Mouse (Mus musculus) CH12.LX (cell line): ENCODE data around the gene Pln. TPM values are rescaled to one million over a fixed set of nuclear protein-coding genes. Genes with fewer than 3 reads are reported as not detected.

Experiments
- DNase-seq: peaks from one replicate; pipeline ENCODE4 v3.0.0-alpha.2; 2013; ENCODE audit errors: extremely low read depth
- H3K27ac ChIP-seq: 2 replicates; pipeline ENCODE4 v1.5.1; 2012; ENCODE audit warnings: low read depth, mild to moderate bottlenecking, control low read depth, moderate library complexity; ENCODE audit not compliant: insufficient read depth
- H3K27me3 ChIP-seq: replicated peaks from 2 replicates; pipeline ENCODE3; 2012; ENCODE audit warnings: inconsistent platforms
- H3K36me3 ChIP-seq, 2 experiments: replicated peaks in 1 of 2; 2 replicates each; pipeline versions ENCODE3 to v1.6.1; 2012; ENCODE audit warnings: inconsistent platforms in 1 of 2, low read length in 1 of 2, mild to moderate bottlenecking in 1 of 2, mixed read lengths in 1 of 2, moderate library complexity in 1 of 2; ENCODE audit not compliant: control insufficient read depth in 1 of 2, insufficient read depth in 1 of 2
- H3K4me1 ChIP-seq, 2 experiments: 2 replicates each; pipeline ENCODE4 v1.6.1; 2012; ENCODE audit warnings: inconsistent platforms in 1 of 2, moderate library complexity in 1 of 2; ENCODE audit not compliant: insufficient read depth in 2 of 2, control insufficient read depth in 1 of 2
- H3K4me2 ChIP-seq: 2 replicates; pipeline ENCODE4 v1.6.1; 2012; ENCODE audit warnings: low read depth, mild to moderate bottlenecking, control low read depth; ENCODE audit not compliant: poor library complexity, insufficient read depth, severe bottlenecking
- H3K4me3 ChIP-seq, 3 experiments: fragments of 150-350 bp in 1 of 3; sonication (generic) in 1 of 3; replicated peaks in 1 of 3; 2 replicates each; pipeline versions ENCODE3 to v1.5.1; 2011 to 2012; ENCODE audit warnings: low read depth in 2 of 3, low read length in 2 of 3, mild to moderate bottlenecking in 2 of 3, moderate library complexity in 2 of 3, control low read depth in 1 of 3, improper control_type of control experiment in 1 of 3, inconsistent platforms in 1 of 3, mixed read lengths in 1 of 3; ENCODE audit not compliant: poor library complexity in 1 of 3
- H3K79me2 ChIP-seq: replicated peaks from 2 replicates; pipeline ENCODE4 v1.6.1; 2012; ENCODE audit warnings: mild to moderate bottlenecking, moderate library complexity; ENCODE audit not compliant: control insufficient read depth, poor library complexity, insufficient read depth, severe bottlenecking; ENCODE audit errors: extremely low read depth
- H3K9ac ChIP-seq: 2 replicates; pipeline ENCODE4 v1.6.1; 2012; ENCODE audit warnings: low read depth, mild to moderate bottlenecking, control low read depth, moderate library complexity; ENCODE audit not compliant: insufficient read depth
- H3K9me3 ChIP-seq: replicated peaks from 2 replicates; pipeline ENCODE3; 2012; ENCODE audit warnings: low read length, inconsistent platforms, mixed read lengths
- BHLHE40 ChIP-seq: IDR thresholded peaks from 2 replicates; pipeline ENCODE4 v1.6.1; 2011; ENCODE audit warnings: mild to moderate bottlenecking, low read depth, low read length, improper control_type of control experiment
- CHD2 ChIP-seq: IDR thresholded peaks from 2 replicates; pipeline ENCODE4 v1.6.1; 2011; ENCODE audit warnings: low read length, improper control_type of control experiment
- CTCF ChIP-seq, 2 experiments: IDR thresholded peaks in 1 of 2; conservative IDR thresholded peaks in 1 of 2; 2 replicates each; pipeline ENCODE4 v1.5.1; 2011 to 2012; ENCODE audit warnings: low read depth in 2 of 2, low read length in 2 of 2, improper control_type of control experiment in 1 of 2, inconsistent platforms in 1 of 2, mild to moderate bottlenecking in 1 of 2, moderate library complexity in 1 of 2
- E2F4 ChIP-seq: IDR thresholded peaks from 2 replicates; pipeline ENCODE4 v1.6.1; 2011; ENCODE audit warnings: low read depth, low read length, improper control_type of control experiment; ENCODE audit not compliant: insufficient replicate concordance
- ELF1 ChIP-seq: IDR thresholded peaks from 2 replicates; pipeline ENCODE4 v1.6.1; 2014; ENCODE audit warnings: low read depth, mild to moderate bottlenecking, inconsistent platforms, low read length, improper control_type of control experiment
- EP300 ChIP-seq: IDR thresholded peaks from 2 replicates; pipeline ENCODE4 v1.6.1; 2011; ENCODE audit warnings: low read length, improper control_type of control experiment
- ETS1 ChIP-seq: conservative IDR thresholded peaks from 2 replicates; pipeline ENCODE4 v1.6.1; 2012; ENCODE audit warnings: low read depth, mild to moderate bottlenecking, inconsistent platforms, low read length, improper control_type of control experiment, moderate library complexity
- GABPA ChIP-seq: IDR thresholded peaks from 2 replicates; pipeline ENCODE4 v1.6.1; 2012; ENCODE audit warnings: low read depth, low read length, improper control_type of control experiment, inconsistent platforms; ENCODE audit not compliant: insufficient replicate concordance
- HCFC1 ChIP-seq: IDR thresholded peaks from 2 replicates; pipeline ENCODE4 v1.6.1; 2012; ENCODE audit warnings: low read depth, mild to moderate bottlenecking, inconsistent platforms, low read length, improper control_type of control experiment
- IRF4 ChIP-seq: IDR thresholded peaks from 2 replicates; pipeline ENCODE4 v1.6.1; 2014; ENCODE audit warnings: low read depth, mild to moderate bottlenecking, inconsistent platforms, low read length, improper control_type of control experiment
- JUN ChIP-seq: IDR thresholded peaks from 2 replicates; pipeline ENCODE4 v1.6.1; 2011; ENCODE audit warnings: low read depth, mild to moderate bottlenecking, low read length, improper control_type of control experiment, moderate library complexity; ENCODE audit not compliant: insufficient read depth
- JUND ChIP-seq: conservative IDR thresholded peaks from 2 replicates; pipeline ENCODE4 v1.6.1; 2011; ENCODE audit warnings: low read depth, low read length, improper control_type of control experiment
- MAFK ChIP-seq: IDR thresholded peaks from 2 replicates; pipeline ENCODE4 v1.6.1; 2011; ENCODE audit warnings: low read length, improper control_type of control experiment; ENCODE audit not compliant: insufficient replicate concordance
- MAX ChIP-seq: IDR thresholded peaks from 2 replicates; pipeline ENCODE4 v1.6.1; 2011; ENCODE audit warnings: low read length, improper control_type of control experiment
- MAZ ChIP-seq: IDR thresholded peaks from 2 replicates; pipeline ENCODE4 v1.6.1; 2012; ENCODE audit warnings: low read depth, mild to moderate bottlenecking, inconsistent platforms, low read length, improper control_type of control experiment, moderate library complexity
- MXI1 ChIP-seq: IDR thresholded peaks from 2 replicates; pipeline ENCODE4 v1.6.1; 2011; ENCODE audit warnings: mild to moderate bottlenecking, low read depth, low read length, improper control_type of control experiment
- MYC ChIP-seq: IDR thresholded peaks from 2 replicates; pipeline ENCODE4 v1.6.1; 2011; ENCODE audit warnings: low read depth, mild to moderate bottlenecking, improper control_type of control experiment, low read length
- NELFE ChIP-seq: IDR thresholded peaks from 2 replicates; pipeline ENCODE4 v1.6.1; 2011; ENCODE audit warnings: low read depth, low read length, improper control_type of control experiment
- NRF1 ChIP-seq: IDR thresholded peaks from 2 replicates; pipeline ENCODE4 v1.6.1; 2014; ENCODE audit warnings: low read depth, mild to moderate bottlenecking, inconsistent platforms, low read length, improper control_type of control experiment, moderate library complexity
- PAX5 ChIP-seq: IDR thresholded peaks from 2 replicates; pipeline ENCODE4 v1.6.1; 2012; ENCODE audit warnings: low read length, inconsistent platforms, mixed read lengths
- POLR2A ChIP-seq: IDR thresholded peaks from 2 replicates; pipeline ENCODE4 v1.6.1; 2011; ENCODE audit warnings: low read depth, mild to moderate bottlenecking, improper control_type of control experiment, low read length
- RAD21 ChIP-seq: IDR thresholded peaks from 2 replicates; pipeline ENCODE4 v1.6.1; 2011; ENCODE audit warnings: low read depth, mild to moderate bottlenecking, low read length, improper control_type of control experiment, moderate library complexity
- SIN3A ChIP-seq: IDR thresholded peaks from 2 replicates; pipeline ENCODE4 v1.6.1; 2012; ENCODE audit warnings: low read length, improper control_type of control experiment, inconsistent platforms
- SMC3 ChIP-seq: IDR thresholded peaks from 2 replicates; pipeline ENCODE4 v1.6.1; 2011; ENCODE audit warnings: low read depth, low read length, improper control_type of control experiment
- TBP ChIP-seq: conservative IDR thresholded peaks from 2 replicates; pipeline ENCODE4 v1.6.1; 2011; ENCODE audit warnings: low read depth, low read length, improper control_type of control experiment
- TCF12 ChIP-seq: IDR thresholded peaks from 2 replicates; pipeline ENCODE4 v1.6.1; 2014; ENCODE audit warnings: low read depth, mild to moderate bottlenecking, inconsistent platforms, low read length, improper control_type of control experiment
- UBTF ChIP-seq: IDR thresholded peaks from 2 replicates; pipeline ENCODE4 v1.6.1; 2012; ENCODE audit warnings: low read depth, mild to moderate bottlenecking, inconsistent platforms, low read length, improper control_type of control experiment, moderate library complexity
- USF2 ChIP-seq: conservative IDR thresholded peaks from 2 replicates; pipeline ENCODE4 v1.6.1; 2011; ENCODE audit warnings: low read depth, low read length, improper control_type of control experiment
- ZC3H11A ChIP-seq: IDR thresholded peaks from 2 replicates; pipeline ENCODE4 v1.6.1; 2012; ENCODE audit warnings: low read depth, mild to moderate bottlenecking, inconsistent platforms, low read length, improper control_type of control experiment
- ZKSCAN1 ChIP-seq: IDR thresholded peaks from 2 replicates; pipeline ENCODE4 v1.6.1; 2012; ENCODE audit warnings: low read depth, inconsistent platforms, low read length, improper control_type of control experiment, borderline replicate concordance
- ZMIZ1 ChIP-seq: IDR thresholded peaks from 2 replicates; pipeline ENCODE4 v1.6.1; 2012; ENCODE audit warnings: low read depth, mild to moderate bottlenecking, inconsistent platforms, low read length, improper control_type of control experiment
- ZNF384 ChIP-seq: IDR thresholded peaks from 2 replicates; pipeline ENCODE4 v1.6.1; 2012; ENCODE audit warnings: low read depth, low read length, improper control_type of control experiment, inconsistent platforms
- dilution Hi-C: fragments of 300-500 bp; cut with MboI; formaldehyde crosslinking; loops from 2 replicates; pipeline ENCODE4 v1.14.3; 2020; ENCODE audit warnings: low sequenced_read_pairs; ENCODE audit not compliant: extremely low pct_unique_long_range_greater_than_20kb, extremely low pct_ligation_motif_present
- in situ Hi-C: fragments of 300-500 bp; cut with MboI; formaldehyde crosslinking; loops from 3 replicates; pipeline ENCODE4 v1.14.3; 2019; ENCODE audit warnings: low sequenced_read_pairs, low pct_ligation_motif_present, low pct_unique_long_range_greater_than_20kb, mixed read lengths
- polyA plus RNA-seq: library from polyadenylated mRNA; unstranded; fragments of >175 nt; gene quantifications from 2 replicates; pipeline ENCODE4 v1.2.1, GENCODE M21; 2012; ENCODE audit warnings: low read depth; ENCODE audit not compliant: insufficient read length
- total RNA-seq, 2 experiments: library from RNA; depleted of rRNA; stranded (reverse); fragments of 300-350 nt in 1 of 2; fragments of >200 nt in 1 of 2; gene quantifications; 2 replicates each; pipeline ENCODE4 v1.2.3; 2012 to 2014

Gene Pln
- 0.17 TPM in 1 of 2 replicates, not detected in the other for total RNA-seq (2012; rRNA removed)
- not detected in 2 replicates for total RNA-seq (2014; rRNA removed)
- not detected in 2 replicates for polyA plus RNA-seq

- Histone ChIP-seq H3K79me2 (peaks cover 4% of the 10 kb centered on the region), H3K9ac (no peak within 1 kb of the TSS), H3K9me3 (no peaks in the 10 kb centered on the region), H3K4me1 (peaks cover 0 to 3% of the 10 kb centered on the region in 2 experiments; a peak in 1 of 4 replicates), H3K27ac (no peak within 1 kb of the TSS), H3K27me3 (no peaks in the 10 kb centered on the region), H3K4me3 (no peak within 1 kb of the TSS), H3K36me3 (peaks cover 0 to 2% of the 10 kb centered on the region in 2 experiments), H3K4me2 (no peak within 1 kb of the TSS)
- TF ChIP-seq MYC (no peak), ZMIZ1 (no peak), SIN3A (no peak), MAZ (no peak), ZNF384 (no peak), ELF1 (no peak), UBTF (no peak), ZKSCAN1 (no peak), MAFK (no peak), POLR2A (no peak)
- DNase-seq, result no peak
- in situ Hi-C loops, result no loop called here
- dilution Hi-C loops, result no loop called here
These were observed at the start of gene Pln for GRCm38 (mm10) chr10:53337162-53337923. Gene Pln (plus strand): TSS chr10:53337667.

- dilution Hi-C loops, result no loop called here
- Histone ChIP-seq H3K36me3 (peaks cover 0 to 14% of the 10 kb centered on the region in 2 experiments), H3K4me2 (no peak overlapping the region), H3K79me2 (no peaks in the 10 kb centered on the region), H3K4me1 (no peaks in the 10 kb centered on the region), H3K27me3 (no peaks in the 10 kb centered on the region), H3K9ac (no peak overlapping the region), H3K9me3 (no peaks in the 10 kb centered on the region), H3K4me3 (no peak overlapping the region), H3K27ac (no peak overlapping the region)
- in situ Hi-C loops, result no loop called here
- peak; percentile 22 for DNase-seq
- no peak for TF ChIP-seq PAX5
- no peak for TF ChIP-seq UBTF
- no peak for TF ChIP-seq USF2
- no peak for TF ChIP-seq IRF4
- no peak for TF ChIP-seq MAFK
- no peak for TF ChIP-seq EP300
- no peak for TF ChIP-seq JUN
- TF ChIP-seq TCF12, result no peak
- no peak for TF ChIP-seq ZNF384
- no peak for TF ChIP-seq MYC
- TF ChIP-seq GABPA, result no peak
- TF ChIP-seq JUND, result no peak
- TF ChIP-seq ZC3H11A, result 0 out of 2 replicates have a peak, but pooled peaks have one; percentile 9
- no peak for TF ChIP-seq TBP
- TF ChIP-seq BHLHE40, result no peak
- TF ChIP-seq E2F4, result no peak
- TF ChIP-seq MAZ, result no peak
- TF ChIP-seq MAX, result no peak
- TF ChIP-seq RAD21, result peak; percentile 75
- no peak for TF ChIP-seq HCFC1
- TF ChIP-seq SMC3, result peak; percentile 51
- no peak for TF ChIP-seq ETS1
- TF ChIP-seq NELFE, result no peak
- no peak for TF ChIP-seq CHD2
- no peak for TF ChIP-seq NRF1
- TF ChIP-seq ZMIZ1, result no peak
- TF ChIP-seq CTCF (conservative IDR thresholded peaks at IDR 0.05 in 1 of 2, IDR thresholded peaks at IDR 0.05 in 1 of 2; ENCODE audit: low read depth in 2 of 2, low read length in 2 of 2), result peak in 1 of 2 experiments; percentile 62; a peak in 2 of 4 replicates
- TF ChIP-seq MXI1, result no peak
These were observed 31.6 kb upstream of the Pln start for GRCm38 (mm10) chr10:53305867-53306266.
